Mouse (Mus musculus) heart, adult 2 months (tissue): Measurements from ENCODE around the gene Zic4. TPM values are rescaled to one million over a fixed set of nuclear protein-coding genes. Genes with fewer than 3 reads are reported as not detected.

Experiments
- DNase-seq, 2 experiments: peaks; one replicate each; pipeline ENCODE4 v3.0.0; 2021
- H3K27ac ChIP-seq: fragments of 200-600 bp; 2 replicates; pipeline ENCODE4 v1.8.1; 2022
- H3K27me3 ChIP-seq: fragments of 200-500 bp; 2 replicates; pipeline ENCODE4 v1.6.1; 2012; ENCODE audit warnings: mild to moderate bottlenecking, low read length, inconsistent platforms, mixed read lengths; ENCODE audit not compliant: control insufficient read depth, insufficient read depth
- H3K36me3 ChIP-seq: fragments of 200-500 bp; 2 replicates; pipeline ENCODE4 v1.6.1; 2012; ENCODE audit warnings: low read length, inconsistent platforms; ENCODE audit not compliant: control insufficient read depth, insufficient read depth
- H3K4me1 ChIP-seq: fragments of 200-500 bp; 2 replicates; pipeline ENCODE4 v1.6.1; 2011; ENCODE audit warnings: low read length; ENCODE audit not compliant: control insufficient read depth, insufficient read depth
- H3K4me3 ChIP-seq: fragments of 200-600 bp; 2 replicates; pipeline ENCODE4 v1.8.1; 2022
- H3K79me2 ChIP-seq: fragments of 200-500 bp; replicated peaks from 2 replicates; pipeline ENCODE4 v1.6.1; 2012; ENCODE audit warnings: mild to moderate bottlenecking, inconsistent platforms, low read length, moderate library complexity, mixed read lengths; ENCODE audit not compliant: control insufficient read depth, insufficient read depth
- H3K9ac ChIP-seq: fragments of 200-500 bp; 2 replicates; pipeline ENCODE4 v1.6.1; 2012; ENCODE audit warnings: low read depth, mild to moderate bottlenecking, control low read depth, inconsistent platforms, low read length, mixed read lengths
- CTCF ChIP-seq: fragments of 200-600 bp; IDR thresholded peaks from 2 replicates; pipeline ENCODE4 v1.8.1; 2022; ENCODE audit warnings: antibody characterized with exemption, mild to moderate bottlenecking, moderate library complexity
- EP300 ChIP-seq: fragments of 200-500 bp; IDR thresholded peaks from 2 replicates; pipeline ENCODE4 v1.6.1; 2011; ENCODE audit warnings: low read depth, low read length, control low read depth; ENCODE audit not compliant: insufficient read depth
- POLR2A ChIP-seq: fragments of 200-500 bp; IDR thresholded peaks from 2 replicates; pipeline ENCODE4 v1.6.1; 2011; ENCODE audit warnings: mild to moderate bottlenecking, low read depth, low read length, control low read depth; ENCODE audit not compliant: insufficient read depth
- WGBS: fragments of 180-500 bp; shearing (Covaris S2); methylation state at CpG from one replicate; pipeline ENCODE4 v1.1.7; 2018; 5-methylcytosine and 5-hydroxymethylcytosine counted together
- intact Hi-C: fragments of 180-260 bp; cut with DNase I; formaldehyde crosslinking; loops from one replicate; pipeline ENCODE4 v1.15.1; 2025
- polyA plus RNA-seq: library from polyadenylated mRNA; depleted of rRNA; stranded (reverse); fragments of >200 nt; gene quantifications from 2 replicates; pipeline ENCODE4 v1.2.3, GENCODE M21; 2012
- total RNA-seq, 2 experiments: library from RNA; stranded (reverse); gene quantifications; 2 replicates each; pipeline ENCODE4 v1.2.3; 2021

The Zic4 gene
- total and polyA plus RNA-seq, 3 experiments: not detected

- Histone ChIP-seq H3K36me3 (no peaks in the 10 kb centered on the region), H3K4me1 (no peaks in the 10 kb centered on the region), H3K79me2 (no peaks in the 10 kb centered on the region), H3K27me3 (peaks cover 46% of the 10 kb centered on the region), H3K27ac (no peak overlapping the region), H3K9ac (no peak overlapping the region), H3K4me3 (no peak overlapping the region)
- intact Hi-C loops: no loop called here
- no peak for TF ChIP-seq POLR2A
- no peak for TF ChIP-seq CTCF
- no peak for TF ChIP-seq EP300
- no peak for DNase-seq
- 16% methylated on average over 2 of the region's 2 CpGs for WGBS
These were observed 19.8 kb downstream of the Zic4 start for GRCm38 (mm10) chr9:91382111-91382379.

- no peak for TF ChIP-seq POLR2A
- TF ChIP-seq CTCF: no peak
- H3K4me3 ChIP-seq: no peak overlapping the region
- no peaks in the 10 kb centered on the region for H3K36me3 ChIP-seq
- intact Hi-C loops: no loop called here
- H3K9ac ChIP-seq: no peak overlapping the region
- H3K27ac ChIP-seq: no peak overlapping the region
- no peak for DNase-seq
- no peaks in the 10 kb centered on the region for H3K4me1 ChIP-seq
- 9% methylated on average over 24 of the region's 24 CpGs for WGBS
- H3K79me2 ChIP-seq: no peaks in the 10 kb centered on the region
- peaks cover 46% of the 10 kb centered on the region for H3K27me3 ChIP-seq
These were observed 20.4 kb downstream of the Zic4 start for GRCm38 (mm10) chr9:91382471-91383255.

GRCm38 (mm10) chr9:91383441-91384135 is 21.4 kb downstream of the Zic4 start:
- no peak overlapping the region for H3K27ac ChIP-seq
- H3K36me3 ChIP-seq: no peaks in the 10 kb centered on the region
- H3K27me3 ChIP-seq: peaks cover 41% of the 10 kb centered on the region
- TF ChIP-seq CTCF (no peak), EP300 (no peak)
- DNase-seq: no peak
- H3K79me2 ChIP-seq: no peaks in the 10 kb centered on the region
- H3K4me1 ChIP-seq: no peaks in the 10 kb centered on the region
- intact Hi-C loops: no loop called here
- WGBS: 3% methylated on average over 28 of the region's 28 CpGs
- no peak overlapping the region for H3K4me3 ChIP-seq
- H3K9ac ChIP-seq: no peak overlapping the region

GRCm38 (mm10) chr9:91384136-91384500 is 21.9 kb downstream of the Zic4 start:
- Histone ChIP-seq H3K36me3 (no peaks in the 10 kb centered on the region), H3K9ac (no peak overlapping the region), H3K79me2 (no peaks in the 10 kb centered on the region), H3K4me3 (no peak overlapping the region), H3K27me3 (peaks cover 36% of the 10 kb centered on the region), H3K4me1 (no peaks in the 10 kb centered on the region), H3K27ac (no peak overlapping the region)
- no peak for TF ChIP-seq POLR2A
- no peak for DNase-seq
- 2% methylated on average over 30 of the region's 30 CpGs for WGBS
- intact Hi-C loops: no loop called here

- peaks cover 35% of the 10 kb centered on the region for H3K27me3 ChIP-seq
These were observed 22.7 kb downstream of the Zic4 start for GRCm38 (mm10) chr9:91384693-91385560.

More at GRCm38 (mm10) chr9:91384693-91385560, 22.7 kb downstream of the Zic4 start:
- H3K27ac ChIP-seq: no peak overlapping the region
- H3K79me2 ChIP-seq: no peaks in the 10 kb centered on the region
- H3K4me3 ChIP-seq: no peak overlapping the region
- DNase-seq: no peak
- WGBS: 9% methylated on average over 4 of the region's 4 CpGs
- no peak overlapping the region for H3K9ac ChIP-seq
- H3K4me1 ChIP-seq: no peaks in the 10 kb centered on the region
- no peaks in the 10 kb centered on the region for H3K36me3 ChIP-seq
- TF ChIP-seq CTCF: no peak
- no peak for TF ChIP-seq POLR2A
- TF ChIP-seq EP300: no peak
- intact Hi-C loops: no loop called here
